Mouse (Mus musculus) lung, adult 2 months (tissue): ENCODE data around the gene Ap3s2.

Source experiments
- CTCF ChIP-seq: fragments of 200-500 bp; IDR thresholded peaks from 2 replicates; pipeline ENCODE4 v1.5.1; 2011; ENCODE audit warnings: mild to moderate bottlenecking, low read length, control low read depth; ENCODE audit not compliant: insufficient read depth
- POLR2A ChIP-seq: fragments of 200-500 bp; IDR thresholded peaks from 2 replicates; pipeline ENCODE4 v1.6.1; 2011; ENCODE audit warnings: low read depth, mild to moderate bottlenecking, control low read depth, low read length, borderline replicate concordance; ENCODE audit errors: extremely low read depth

- TF ChIP-seq CTCF (no peak), POLR2A (no peak)
Observed at GRCm38 (mm10) chr7:79880033-79880432, 40.4 kb downstream of the Ap3s2 start.
